Mouse (Mus musculus) adipocyte (in vitro differentiated cells): ENCODE measurements around the gene Gm13101.
"Not testable (repeated sequence)": the region's sequence is repeated elsewhere in the genome, so short reads cannot be mapped to it uniquely, and the experiment has no call there.

ENCODE experiments used
- DNase-seq: peaks from one replicate; pipeline ENCODE4 v3.0.0-alpha.2; 2016; ENCODE audit warnings: low spot score

Gene Gm13101

GRCm38 (mm10) chr4:143966850-143967249 is at the start of gene Gm13101:
TSS of gene Gm13101 (minus strand) at chr4:143966950.
- not testable (repeated sequence) for DNase-seq

GRCm38 (mm10) chr4:143994269-143994668 is 27.5 kb upstream of the Gm13101 start, which contains the start of gene Pramef17:
TSS of gene Pramef17 (minus strand) at chr4:143994369.
- not testable (repeated sequence) for DNase-seq

- not testable (repeated sequence) for DNase-seq
Measured at GRCm38 (mm10) chr4:143988126-143988525, 21.4 kb upstream of the Gm13101 start.

GRCm38 (mm10) chr4:143987475-143987941 is 20.8 kb upstream of the Gm13101 start:
- DNase-seq, result not testable (repeated sequence)

GRCm38 (mm10) chr4:143985733-143986132 is 19.0 kb upstream of the Gm13101 start:
- DNase-seq, result not testable (repeated sequence)

GRCm38 (mm10) chr4:143985165-143985564 is 18.4 kb upstream of the Gm13101 start:
- not testable (repeated sequence) for DNase-seq

GRCm38 (mm10) chr4:143983446-143983845 is 16.7 kb upstream of the Gm13101 start:
- not testable (repeated sequence) for DNase-seq

GRCm38 (mm10) chr4:143950916-143951315 is 15.8 kb downstream of the Gm13101 start, which contains the start of gene Pramef25:
TSS of gene Pramef25 (minus strand) at chr4:143951016.
- DNase-seq, result not testable (repeated sequence)
